Mouse (Mus musculus) embryonic facial prominence, embryonic 12.5 days (tissue): Measurements from ENCODE around the gene Eapp. TPM values are rescaled to one million over a fixed set of nuclear protein-coding genes. Genes with fewer than 3 reads are reported as not detected.

Experiments
- ATAC-seq: fragments of 200-750 bp; cut with Nextera tagmentation; 2 replicates; pipeline ENCODE4 v1.8.0; 2017; ENCODE audit not compliant: insufficient number of reproducible peaks, insufficient read depth, low FRiP score, low TSS enrichment
- H3K27ac ChIP-seq: fragments of 300-500 bp; sonication (generic); 2 replicates; pipeline ENCODE4 v1.5.1; 2016; ENCODE audit warnings: mild to moderate bottlenecking
- H3K27me3 ChIP-seq: fragments of 300-500 bp; sonication (generic); 2 replicates; pipeline ENCODE4 v1.6.1; 2016; ENCODE audit warnings: mild to moderate bottlenecking, moderate library complexity
- H3K36me3 ChIP-seq: fragments of 300-500 bp; sonication (generic); 2 replicates; pipeline ENCODE4 v1.6.1; 2016; ENCODE audit warnings: mild to moderate bottlenecking
- H3K4me1 ChIP-seq: fragments of 300-500 bp; sonication (generic); 2 replicates; pipeline ENCODE4 v1.6.1; 2016
- H3K4me2 ChIP-seq: fragments of 300-500 bp; sonication (generic); replicated peaks from 2 replicates; pipeline ENCODE4 v1.6.1; 2016; ENCODE audit warnings: mild to moderate bottlenecking, moderate library complexity
- H3K4me3 ChIP-seq: fragments of 300-500 bp; sonication (generic); 2 replicates; pipeline ENCODE4 v1.5.1; 2016; ENCODE audit warnings: mild to moderate bottlenecking
- H3K9ac ChIP-seq: fragments of 300-500 bp; sonication (generic); 2 replicates; pipeline ENCODE4 v1.6.1; 2016; ENCODE audit warnings: mild to moderate bottlenecking, moderate library complexity
- H3K9me3 ChIP-seq: fragments of 300-500 bp; sonication (generic); 2 replicates; pipeline ENCODE4 v1.6.1; 2016; ENCODE audit warnings: mild to moderate bottlenecking, moderate library complexity
- WGBS: fragments of 180-500 bp; shearing (Covaris S2); methylation state at CpG from one replicate; pipeline ENCODE4 v1.1.7; 2016; 5-methylcytosine and 5-hydroxymethylcytosine counted together
- polyA plus RNA-seq: library from polyadenylated mRNA; unstranded; fragments of >200 nt; fragmentation: Nextera tagmentation; extraction: Ambion mirVana; gene quantifications from 2 replicates; pipeline ENCODE4 v1.2.1, GENCODE M21; 2016

The Eapp gene
- polyA plus RNA-seq, 1 experiment from 2014 or later: 67.3 TPM

- WGBS: 62% methylated on average over 4 of the region's 4 CpGs
- peak overlapping the region; percentile 60 for H3K4me2 ChIP-seq
- ATAC-seq: no peak
- no peaks in the 10 kb centered on the region for H3K27me3 ChIP-seq
- H3K9ac ChIP-seq: no peak overlapping the region
- H3K4me1 ChIP-seq: peaks cover 16% of the 10 kb centered on the region
- no peak overlapping the region for H3K4me3 ChIP-seq
- H3K9me3 ChIP-seq: no peaks in the 10 kb centered on the region
- H3K27ac ChIP-seq: no peak overlapping the region
- peaks cover 1% of the 10 kb centered on the region for H3K36me3 ChIP-seq
These were observed 41.6 kb downstream of the Eapp start for GRCm38 (mm10) chr12:54654141-54654540.

GRCm38 (mm10) chr12:54652346-54652745, 43.4 kb downstream of the Eapp start:
- H3K9me3 ChIP-seq: no peaks in the 10 kb centered on the region
- no peak overlapping the region for H3K4me2 ChIP-seq
- peaks cover 6% of the 10 kb centered on the region for H3K36me3 ChIP-seq
- H3K4me3 ChIP-seq: no peak overlapping the region
- WGBS: 92% methylated on average over 12 of the region's 12 CpGs
- peaks cover 16% of the 10 kb centered on the region for H3K4me1 ChIP-seq
- H3K27me3 ChIP-seq: no peaks in the 10 kb centered on the region
- ATAC-seq: no peak
- H3K27ac ChIP-seq: no peak overlapping the region
- no peak overlapping the region for H3K9ac ChIP-seq

- Histone ChIP-seq H3K9me3 (no peaks in the 10 kb centered on the region), H3K36me3 (peaks cover 6% of the 10 kb centered on the region), H3K27me3 (no peaks in the 10 kb centered on the region), H3K4me3 (no peak overlapping the region), H3K27ac (no peak overlapping the region), H3K4me1 (peaks cover 13% of the 10 kb centered on the region), H3K9ac (no peak overlapping the region), H3K4me2 (no peak overlapping the region)
- WGBS: 72% methylated on average over 8 of the region's 8 CpGs
- ATAC-seq: no peak
These were observed 43.9 kb downstream of the Eapp start for GRCm38 (mm10) chr12:54651820-54652219.

GRCm38 (mm10) chr12:54651158-54651557, 44.5 kb downstream of the Eapp start:
- H3K27ac ChIP-seq: no peak overlapping the region
- 48% methylated on average over 1 of the region's 1 CpGs for WGBS

GRCm38 (mm10) chr12:54644947-54645346, 50.8 kb downstream of the Eapp start:
- Histone ChIP-seq H3K4me3 (no peak overlapping the region), H3K4me1 (no peaks in the 10 kb centered on the region), H3K36me3 (peaks cover 6% of the 10 kb centered on the region), H3K27me3 (no peaks in the 10 kb centered on the region), H3K4me2 (no peak overlapping the region), H3K27ac (no peak overlapping the region), H3K9me3 (no peaks in the 10 kb centered on the region), H3K9ac (no peak overlapping the region)
- 72% methylated on average over 2 of the region's 2 CpGs for WGBS
- ATAC-seq: no peak

More at GRCm38 (mm10) chr12:54651158-54651557, 44.5 kb downstream of the Eapp start:
- H3K4me2 ChIP-seq: no peak overlapping the region
- H3K9ac ChIP-seq: no peak overlapping the region
- H3K27me3 ChIP-seq: no peaks in the 10 kb centered on the region
- peaks cover 12% of the 10 kb centered on the region for H3K4me1 ChIP-seq
- H3K9me3 ChIP-seq: no peaks in the 10 kb centered on the region
- no peak for ATAC-seq
- peaks cover 6% of the 10 kb centered on the region for H3K36me3 ChIP-seq
- H3K4me3 ChIP-seq: no peak overlapping the region

- Histone ChIP-seq H3K4me2 (no peak overlapping the region), H3K36me3 (no peaks in the 10 kb centered on the region; the same call in none of the 2 replicates), H3K27ac (no peak overlapping the region), H3K9me3 (no peaks in the 10 kb centered on the region), H3K4me3 (no peak overlapping the region), H3K27me3 (no peaks in the 10 kb centered on the region), H3K4me1 (no peaks in the 10 kb centered on the region), H3K9ac (no peak overlapping the region)
- WGBS: 85% methylated on average over 5 of the region's 5 CpGs
- ATAC-seq: no peak
These were observed 52.3 kb downstream of the Eapp start for GRCm38 (mm10) chr12:54643320-54643892.

- Histone ChIP-seq H3K36me3 (no peaks in the 10 kb centered on the region; the same call in 1 of the 2 replicates), H3K4me3 (no peak overlapping the region), H3K9me3 (no peaks in the 10 kb centered on the region), H3K4me1 (no peaks in the 10 kb centered on the region), H3K4me2 (no peak overlapping the region), H3K9ac (no peak overlapping the region), H3K27ac (no peak overlapping the region), H3K27me3 (no peaks in the 10 kb centered on the region)
- no peak for ATAC-seq
- WGBS: 95% methylated on average over 4 of the region's 4 CpGs
These were observed 54.3 kb downstream of the Eapp start for GRCm38 (mm10) chr12:54641374-54641773.

GRCm38 (mm10) chr12:54640259-54640658, 55.4 kb downstream of the Eapp start:
- no peak for ATAC-seq
- Histone ChIP-seq H3K4me2 (no peak overlapping the region), H3K27me3 (no peaks in the 10 kb centered on the region), H3K4me1 (no peaks in the 10 kb centered on the region), H3K9me3 (no peaks in the 10 kb centered on the region), H3K27ac (no peak overlapping the region), H3K4me3 (no peak overlapping the region), H3K36me3 (no peaks in the 10 kb centered on the region), H3K9ac (no peak overlapping the region)
- WGBS: 92% methylated on average over 6 of the region's 6 CpGs

- Histone ChIP-seq H3K9ac (no peak overlapping the region), H3K27ac (no peak overlapping the region), H3K4me1 (no peaks in the 10 kb centered on the region), H3K27me3 (no peaks in the 10 kb centered on the region), H3K4me3 (no peak overlapping the region), H3K4me2 (no peak overlapping the region), H3K9me3 (no peaks in the 10 kb centered on the region), H3K36me3 (no peaks in the 10 kb centered on the region)
- WGBS: 87% methylated on average over 1 of the region's 1 CpGs
- ATAC-seq: no peak
These were observed 58.7 kb downstream of the Eapp start for GRCm38 (mm10) chr12:54637033-54637432.

- no peak for ATAC-seq
- no peak overlapping the region for H3K4me3 ChIP-seq
These were observed 63.6 kb downstream of the Eapp start for GRCm38 (mm10) chr12:54632141-54632540.

GRCm38 (mm10) chr12:54621942-54622341, 73.8 kb downstream of the Eapp start:
- no peaks in the 10 kb centered on the region for H3K4me1 ChIP-seq
- H3K27ac ChIP-seq: no peak overlapping the region
- H3K27me3 ChIP-seq: no peaks in the 10 kb centered on the region
- H3K4me2 ChIP-seq: no peak overlapping the region
- H3K9ac ChIP-seq: no peak overlapping the region
- no peaks in the 10 kb centered on the region for H3K36me3 ChIP-seq
- 91% methylated on average over 2 of the region's 2 CpGs for WGBS
- no peak overlapping the region for H3K4me3 ChIP-seq
- H3K9me3 ChIP-seq: no peaks in the 10 kb centered on the region
- no peak for ATAC-seq

More at GRCm38 (mm10) chr12:54632141-54632540, 63.6 kb downstream of the Eapp start:
- Histone ChIP-seq H3K27me3 (no peaks in the 10 kb centered on the region), H3K36me3 (no peaks in the 10 kb centered on the region), H3K9me3 (no peaks in the 10 kb centered on the region), H3K4me2 (no peak overlapping the region), H3K9ac (no peak overlapping the region), H3K27ac (no peak overlapping the region), H3K4me1 (no peaks in the 10 kb centered on the region)
- 82% methylated on average over 2 of the region's 2 CpGs for WGBS
